Mouse (Mus musculus) forebrain, embryonic 12.5 days (tissue): Measurements from ENCODE around the gene Acap2. TPM values are rescaled to one million over a fixed set of nuclear protein-coding genes. Genes with fewer than 3 reads are reported as not detected.

ENCODE experiments used
- ATAC-seq: fragments of 200-750 bp; cut with Nextera tagmentation; 2 replicates; pipeline ENCODE4 v1.8.0; 2017; ENCODE audit warnings: moderate TSS enrichment; ENCODE audit not compliant: low FRiP score
- H3K27ac ChIP-seq: fragments of 300-500 bp; sonication (generic); 2 replicates; pipeline ENCODE4 v1.5.1; 2016; ENCODE audit warnings: mild to moderate bottlenecking
- H3K27me3 ChIP-seq: fragments of 300-500 bp; sonication (generic); 2 replicates; pipeline ENCODE4 v1.6.1; 2016; ENCODE audit warnings: mild to moderate bottlenecking
- H3K36me3 ChIP-seq: fragments of 300-500 bp; sonication (generic); replicated peaks from 2 replicates; pipeline ENCODE4 v1.6.1; 2016; ENCODE audit warnings: mild to moderate bottlenecking
- H3K4me1 ChIP-seq: fragments of 300-500 bp; sonication (generic); 2 replicates; pipeline ENCODE4 v1.6.1; 2016
- H3K4me2 ChIP-seq: fragments of 300-500 bp; sonication (generic); 2 replicates; pipeline ENCODE4 v1.6.1; 2016; ENCODE audit warnings: mild to moderate bottlenecking, moderate library complexity
- H3K4me3 ChIP-seq: fragments of 300-500 bp; sonication (generic); replicated peaks from 2 replicates; pipeline ENCODE4 v1.5.1; 2016; ENCODE audit warnings: mild to moderate bottlenecking
- H3K9ac ChIP-seq: fragments of 300-500 bp; sonication (generic); 2 replicates; pipeline ENCODE4 v1.6.1; 2016; ENCODE audit warnings: mild to moderate bottlenecking
- H3K9me3 ChIP-seq: fragments of 300-500 bp; sonication (generic); 2 replicates; pipeline ENCODE4 v1.6.1; 2016
- WGBS: fragments of 180-500 bp; shearing (Covaris S2); methylation state at CpG from one replicate; pipeline ENCODE4 v1.1.7; 2016; 5-methylcytosine and 5-hydroxymethylcytosine counted together
- polyA plus RNA-seq: library from polyadenylated mRNA; unstranded; fragments of >200 nt; fragmentation: Nextera tagmentation; extraction: Ambion mirVana; gene quantifications from 2 replicates; pipeline ENCODE4 v1.2.1, GENCODE M21; 2016

The Acap2 gene
- polyA plus RNA-seq, result 24.5 and 26.6 TPM in 2 replicates

GRCm38 (mm10) chr16:31200790-31201567 is at the start of gene Acap2:
Gene Acap2, minus strand, starts transcription at chr16:31201245.
- H3K4me1 ChIP-seq, result peaks cover 17% of the 10 kb centered on the region
- peak within 1 kb of the TSS; percentile 90 for H3K9ac ChIP-seq
- 0% methylated on average over 62 of the region's 73 CpGs for WGBS
- ATAC-seq, result peak; percentile 100
- H3K27me3 ChIP-seq, result no peaks in the 10 kb centered on the region
- H3K36me3 ChIP-seq, result no peaks in the 10 kb centered on the region
- H3K27ac ChIP-seq, result peak within 1 kb of the TSS; percentile 95
- H3K9me3 ChIP-seq, result no peaks in the 10 kb centered on the region
- H3K4me2 ChIP-seq, result peak within 1 kb of the TSS; percentile 83
- peak within 1 kb of the TSS; percentile 91 for H3K4me3 ChIP-seq

GRCm38 (mm10) chr16:31249401-31249800 is 48.4 kb upstream of the Acap2 start:
- no peak overlapping the region for H3K4me2 ChIP-seq
- no peak for ATAC-seq

GRCm38 (mm10) chr16:31248717-31249116 is 47.7 kb upstream of the Acap2 start:
- Histone ChIP-seq H3K4me3 (no peak overlapping the region), H3K4me1 (no peaks in the 10 kb centered on the region), H3K9ac (no peak overlapping the region), H3K9me3 (no peaks in the 10 kb centered on the region), H3K27ac (no peak overlapping the region), H3K27me3 (no peaks in the 10 kb centered on the region), H3K4me2 (no peak overlapping the region), H3K36me3 (peaks cover 5% of the 10 kb centered on the region; the same call in 1 of the 2 replicates)
- ATAC-seq, result no peak
- 92% methylated on average over 13 of the region's 13 CpGs for WGBS

More at GRCm38 (mm10) chr16:31249401-31249800, 48.4 kb upstream of the Acap2 start:
- H3K4me1 ChIP-seq, result no peaks in the 10 kb centered on the region
- peaks cover 5% of the 10 kb centered on the region; the same call in 1 of the 2 replicates for H3K36me3 ChIP-seq
- H3K9ac ChIP-seq, result no peak overlapping the region
- WGBS, result 90% methylated on average over 3 of the region's 3 CpGs
- no peaks in the 10 kb centered on the region for H3K27me3 ChIP-seq
- no peaks in the 10 kb centered on the region for H3K9me3 ChIP-seq
- H3K4me3 ChIP-seq, result no peak overlapping the region
- no peak overlapping the region for H3K27ac ChIP-seq

- no peak for ATAC-seq
- 86% methylated on average over 7 of the region's 7 CpGs for WGBS
- H3K27ac ChIP-seq, result no peak overlapping the region
Measured at GRCm38 (mm10) chr16:31247442-31247841, 46.4 kb upstream of the Acap2 start.

GRCm38 (mm10) chr16:31244053-31244452 is 43.0 kb upstream of the Acap2 start:
- no peak overlapping the region for H3K4me2 ChIP-seq
- H3K9ac ChIP-seq, result no peak overlapping the region
- no peaks in the 10 kb centered on the region for H3K9me3 ChIP-seq
- WGBS, result 85% methylated on average over 3 of the region's 3 CpGs
- no peak overlapping the region for H3K4me3 ChIP-seq
- no peaks in the 10 kb centered on the region for H3K4me1 ChIP-seq
- no peaks in the 10 kb centered on the region for H3K27me3 ChIP-seq
- no peaks in the 10 kb centered on the region for H3K36me3 ChIP-seq
- no peak for ATAC-seq
- H3K27ac ChIP-seq, result no peak overlapping the region

More at GRCm38 (mm10) chr16:31247442-31247841, 46.4 kb upstream of the Acap2 start:
- Histone ChIP-seq H3K4me1 (no peaks in the 10 kb centered on the region), H3K9me3 (no peaks in the 10 kb centered on the region), H3K36me3 (peaks cover under 1% of the 10 kb centered on the region; the same call in 1 of the 2 replicates), H3K9ac (no peak overlapping the region), H3K4me2 (no peak overlapping the region), H3K4me3 (no peak overlapping the region), H3K27me3 (no peaks in the 10 kb centered on the region)

- WGBS, result 86% methylated on average over 9 of the region's 9 CpGs
- no peaks in the 10 kb centered on the region for H3K36me3 ChIP-seq
- no peak overlapping the region for H3K4me2 ChIP-seq
- no peaks in the 10 kb centered on the region for H3K27me3 ChIP-seq
- H3K9me3 ChIP-seq, result no peaks in the 10 kb centered on the region
- H3K27ac ChIP-seq, result no peak overlapping the region
- H3K9ac ChIP-seq, result no peak overlapping the region
- no peak for ATAC-seq
- no peaks in the 10 kb centered on the region for H3K4me1 ChIP-seq
- H3K4me3 ChIP-seq, result no peak overlapping the region
Measured at GRCm38 (mm10) chr16:31241433-31241832, 40.4 kb upstream of the Acap2 start.

- Histone ChIP-seq H3K4me1 (peaks cover 1% of the 10 kb centered on the region; the same call in 1 of the 2 replicates), H3K36me3 (no peaks in the 10 kb centered on the region), H3K4me2 (no peak overlapping the region), H3K9me3 (no peaks in the 10 kb centered on the region), H3K9ac (no peak overlapping the region), H3K27me3 (no peaks in the 10 kb centered on the region), H3K27ac (no peak overlapping the region), H3K4me3 (no peak overlapping the region)
- WGBS, result 94% methylated on average over 8 of the region's 8 CpGs
- no peak for ATAC-seq
Measured at GRCm38 (mm10) chr16:31240569-31240968, 39.5 kb upstream of the Acap2 start.

GRCm38 (mm10) chr16:31238281-31238680 is 37.2 kb upstream of the Acap2 start:
- ATAC-seq, result no peak
- Histone ChIP-seq H3K27me3 (no peaks in the 10 kb centered on the region), H3K4me2 (no peak overlapping the region), H3K27ac (no peak overlapping the region), H3K9ac (no peak overlapping the region), H3K4me3 (no peak overlapping the region), H3K9me3 (no peaks in the 10 kb centered on the region), H3K4me1 (peaks cover 12% of the 10 kb centered on the region), H3K36me3 (no peaks in the 10 kb centered on the region)
- WGBS, result 80% methylated on average over 5 of the region's 5 CpGs

GRCm38 (mm10) chr16:31235457-31236310 is 34.6 kb upstream of the Acap2 start:
- Histone ChIP-seq H3K4me3 (no peak overlapping the region), H3K4me2 (no peak overlapping the region)

GRCm38 (mm10) chr16:31234808-31235456 is 33.9 kb upstream of the Acap2 start:
- Histone ChIP-seq H3K9me3 (no peaks in the 10 kb centered on the region), H3K9ac (no peak overlapping the region), H3K4me1 (peaks cover 13% of the 10 kb centered on the region), H3K4me3 (no peak overlapping the region), H3K27me3 (no peaks in the 10 kb centered on the region), H3K27ac (no peak overlapping the region), H3K36me3 (no peaks in the 10 kb centered on the region), H3K4me2 (no peak overlapping the region)
- ATAC-seq, result no peak
- WGBS, result 77% methylated on average over 12 of the region's 12 CpGs

More at GRCm38 (mm10) chr16:31235457-31236310, 34.6 kb upstream of the Acap2 start:
- no peaks in the 10 kb centered on the region for H3K27me3 ChIP-seq
- H3K9ac ChIP-seq, result no peak overlapping the region
- no peaks in the 10 kb centered on the region for H3K9me3 ChIP-seq
- H3K4me1 ChIP-seq, result peaks cover 13% of the 10 kb centered on the region
- H3K36me3 ChIP-seq, result no peaks in the 10 kb centered on the region
- no peak for ATAC-seq
- 39% methylated on average over 17 of the region's 18 CpGs for WGBS
- no peak overlapping the region for H3K27ac ChIP-seq

- no peaks in the 10 kb centered on the region for H3K36me3 ChIP-seq
- H3K9me3 ChIP-seq, result no peaks in the 10 kb centered on the region
- no peak overlapping the region for H3K9ac ChIP-seq
- H3K4me3 ChIP-seq, result no peak overlapping the region
- H3K27ac ChIP-seq, result no peak overlapping the region
- peaks cover 13% of the 10 kb centered on the region for H3K4me1 ChIP-seq
- H3K27me3 ChIP-seq, result no peaks in the 10 kb centered on the region
- no peak overlapping the region for H3K4me2 ChIP-seq
- no peak for ATAC-seq
- 14% methylated on average over 3 of the region's 3 CpGs for WGBS
Measured at GRCm38 (mm10) chr16:31234356-31234755, 33.3 kb upstream of the Acap2 start.
